Mouse (Mus musculus): ENCODE data around the gene 4632433K11Rik.

DNA sequence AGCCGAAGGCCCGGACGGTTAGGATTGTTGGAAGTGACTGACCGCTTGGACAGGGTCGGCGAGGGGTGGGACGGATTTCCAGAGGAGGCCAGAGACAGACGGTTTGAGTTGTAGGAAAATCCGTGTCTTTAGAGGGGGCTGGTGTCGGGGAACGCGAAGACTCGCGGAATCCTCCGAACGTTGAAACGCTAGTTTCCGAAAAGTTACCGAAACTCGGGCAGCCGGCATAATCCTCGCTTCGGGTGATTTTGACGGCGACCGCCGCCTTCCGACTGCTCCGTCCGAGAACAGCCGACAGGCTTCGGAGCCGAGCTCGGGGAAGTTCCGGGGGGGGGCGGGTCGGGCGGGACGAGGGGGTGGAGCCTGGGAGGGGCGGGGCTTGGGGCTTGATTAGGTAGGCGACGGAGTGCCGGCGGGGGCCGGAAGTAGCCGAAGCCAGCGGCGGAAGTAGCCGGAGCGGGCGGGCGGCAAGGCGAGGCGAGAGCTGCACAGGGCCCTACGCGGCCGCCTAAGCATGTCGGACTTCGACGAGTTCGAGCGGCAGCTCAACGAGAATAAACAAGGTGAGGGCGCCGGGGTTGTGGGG is 27.9 kb downstream of the 4632433K11Rik start, which contains the start of gene U2af2:
- TF ChIP-seq CTCF (IDR thresholded peaks at IDR 0.05; ENCODE audit: borderline replicate concordance, insufficient read depth, low read depth, low read length) (no peak), POLR2A (IDR thresholded peaks at IDR 0.05; ENCODE audit: borderline replicate concordance, insufficient read depth, low read length) (peak; percentile 57; the same call in 1 of the 2 replicates)
